8 mouse cellular contexts compared by ENCODE assay signal in genomic region chr7:123108058-123109055, GRCm38 (mm10). TPM values are rescaled to one million over a fixed set of nuclear protein-coding genes. Genes with fewer than 3 reads are reported as not detected.
DNase-seq lines count a peak whose midpoint lies in the region; ATAC-seq lines count a peak whose summit lies in the region.

No protein-coding gene starts in this region.

- no peak overlapping the region for H3K9ac ChIP-seq in heart, embryonic 15.5 days
- no peak overlapping the region for H3K9ac ChIP-seq in limb, embryonic 12.5 days (replicated peaks)

- H3K27me3 ChIP-seq in heart, embryonic 15.5 days = no peaks in the 10 kb centered on the region
- H3K27me3 ChIP-seq in limb, embryonic 12.5 days = no peaks in the 10 kb centered on the region

- no peak for DNase-seq in heart, postnatal 14 days
- DNase-seq in A20 (ENCODE audit: low read depth, low spot score) = peak; percentile 20
- peak; percentile 55 for DNase-seq in adrenal gland, postnatal 10 days
- no peak for DNase-seq in spleen, postnatal 36 days (ENCODE audit: low spot score in 2 of 2)
- DNase-seq in neural tube, embryonic 10.5 days (ENCODE audit: extremely low spot score, low spot score) = no peak
- DNase-seq in cerebellum, adult 11-12 months = no peak

- no peaks in the 10 kb centered on the region for H3K36me3 ChIP-seq in heart, embryonic 15.5 days
- H3K36me3 ChIP-seq in limb, embryonic 12.5 days = no peaks in the 10 kb centered on the region

- 0 out of 2 replicates have a peak, but pooled peaks have one; percentile 51 for ATAC-seq in heart, embryonic 15.5 days (replicated peaks; ENCODE audit: insufficient number of reproducible peaks, insufficient read depth, low FRiP score, low read depth)
- no peak for ATAC-seq in limb, embryonic 12.5 days (ENCODE audit: insufficient number of reproducible peaks, insufficient read depth, low FRiP score, low TSS enrichment, low read depth)

- no peaks in the 10 kb centered on the region for H3K9me3 ChIP-seq in heart, embryonic 15.5 days (replicated peaks)
- no peaks in the 10 kb centered on the region for H3K9me3 ChIP-seq in limb, embryonic 12.5 days

- 55% methylated on average over 13 of the region's 13 CpGs for WGBS in heart, embryonic 15.5 days
- 65% methylated on average over 13 of the region's 13 CpGs for WGBS in limb, embryonic 12.5 days

- peaks cover 30% of the 10 kb centered on the region for H3K4me1 ChIP-seq in heart, embryonic 15.5 days (replicated peaks)
- peaks cover 14% of the 10 kb centered on the region; the same call in 1 of the 2 replicates for H3K4me1 ChIP-seq in limb, embryonic 12.5 days (replicated peaks)

- peak overlapping the region; percentile 7 for H3K27ac ChIP-seq in heart, embryonic 15.5 days
- 0 out of 2 replicates have a peak overlapping the region, but pooled peaks have one; percentile 35 for H3K27ac ChIP-seq in limb, embryonic 12.5 days

- intact Hi-C loops in heart, postnatal 14 days (cut with DNase I) = no loop called here

- H3K4me3 ChIP-seq in heart, embryonic 15.5 days = no peak overlapping the region
- H3K4me3 ChIP-seq in limb, embryonic 12.5 days (replicated peaks) = no peak overlapping the region

- no peak overlapping the region for H3K4me2 ChIP-seq in heart, embryonic 15.5 days
- H3K4me2 ChIP-seq in limb, embryonic 12.5 days = no peak overlapping the region

RNA-seq across cellular contexts. Expression of gene Tnrc6a, which starts 15.3 kb away (rescaled TPM):
- 25.9 and 36.1 TPM in 2 replicates for polyA plus RNA-seq in heart, embryonic 15.5 days (2015; fragmentation: Nextera tagmentation; extraction: Ambion mirVana)
- total RNA-seq in heart, postnatal 14 days (2021) = 10 to 100 TPM; 42.7 to 45.6 TPM
- 10 to 100 TPM; 32.9 to 57.8 TPM for total RNA-seq in adrenal gland, postnatal 10 days (2021)
- 81.0 and 83.7 TPM in 2 replicates for polyA plus RNA-seq in limb, embryonic 12.5 days (2016; fragmentation: Nextera tagmentation; extraction: Ambion mirVana)

Comparison
In these comparisons a context has a peak if more than half of its experiments do, and no peak if none do; other contexts are left out.
1. DNase-seq: peak in A20 (single experiment) and adrenal gland, postnatal 10 days (single experiment); none in heart, postnatal 14 days (0 of 2), spleen, postnatal 36 days (0 of 2), neural tube, embryonic 10.5 days (single experiment) and cerebellum, adult 11-12 months (single experiment).